Mouse (Mus musculus): ENCODE results near the gene Maco1. TPM values are rescaled to one million over a fixed set of nuclear protein-coding genes. Genes with fewer than 3 reads are reported as not detected.
"Not testable (repeated sequence)": the region's sequence is repeated elsewhere in the genome, so short reads cannot be mapped to it uniquely, and the experiment has no call there.

Maco1 gene
- total RNA-seq, 2 experiments from 2014 or later, result 31.4 to 34.2 TPM

DNA sequence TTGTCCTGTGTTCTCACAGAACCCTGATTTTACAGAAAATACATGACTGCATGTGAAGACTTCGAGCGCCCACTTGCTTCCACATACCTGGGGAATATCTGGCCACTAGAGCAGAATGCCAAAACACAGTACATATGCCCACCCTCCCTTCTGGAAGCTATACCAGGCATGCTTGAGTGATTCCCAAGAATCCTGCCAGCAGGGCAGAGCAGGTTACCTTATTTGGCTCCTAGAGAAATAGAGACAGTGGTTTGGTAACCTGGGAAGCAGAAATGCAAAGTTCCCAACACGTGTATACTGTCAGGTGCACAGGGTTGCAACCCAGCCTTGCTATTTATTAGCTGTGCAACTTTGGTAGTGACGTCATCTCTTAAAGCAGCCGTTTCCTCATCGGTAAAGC, 8.7 kb upstream of the Maco1 start:
- ATAC-seq (replicated peaks; ENCODE audit: poor library complexity), result no peak

GRCm38 (mm10) chr4:134858494-134858893, 5.3 kb upstream of the Maco1 start:
- ATAC-seq (replicated peaks; ENCODE audit: poor library complexity), result no peak

- no peak for ATAC-seq (replicated peaks; ENCODE audit: poor library complexity)
Measured at GRCm38 (mm10) chr4:134856501-134856900, 3.4 kb upstream of the Maco1 start.

GRCm38 (mm10) chr4:134856056-134856455, 2.9 kb upstream of the Maco1 start:
- no peak for ATAC-seq (replicated peaks; ENCODE audit: poor library complexity)

GRCm38 (mm10) chr4:134855371-134855770, 2.2 kb upstream of the Maco1 start:
- ATAC-seq (replicated peaks; ENCODE audit: poor library complexity), result no peak

DNA sequence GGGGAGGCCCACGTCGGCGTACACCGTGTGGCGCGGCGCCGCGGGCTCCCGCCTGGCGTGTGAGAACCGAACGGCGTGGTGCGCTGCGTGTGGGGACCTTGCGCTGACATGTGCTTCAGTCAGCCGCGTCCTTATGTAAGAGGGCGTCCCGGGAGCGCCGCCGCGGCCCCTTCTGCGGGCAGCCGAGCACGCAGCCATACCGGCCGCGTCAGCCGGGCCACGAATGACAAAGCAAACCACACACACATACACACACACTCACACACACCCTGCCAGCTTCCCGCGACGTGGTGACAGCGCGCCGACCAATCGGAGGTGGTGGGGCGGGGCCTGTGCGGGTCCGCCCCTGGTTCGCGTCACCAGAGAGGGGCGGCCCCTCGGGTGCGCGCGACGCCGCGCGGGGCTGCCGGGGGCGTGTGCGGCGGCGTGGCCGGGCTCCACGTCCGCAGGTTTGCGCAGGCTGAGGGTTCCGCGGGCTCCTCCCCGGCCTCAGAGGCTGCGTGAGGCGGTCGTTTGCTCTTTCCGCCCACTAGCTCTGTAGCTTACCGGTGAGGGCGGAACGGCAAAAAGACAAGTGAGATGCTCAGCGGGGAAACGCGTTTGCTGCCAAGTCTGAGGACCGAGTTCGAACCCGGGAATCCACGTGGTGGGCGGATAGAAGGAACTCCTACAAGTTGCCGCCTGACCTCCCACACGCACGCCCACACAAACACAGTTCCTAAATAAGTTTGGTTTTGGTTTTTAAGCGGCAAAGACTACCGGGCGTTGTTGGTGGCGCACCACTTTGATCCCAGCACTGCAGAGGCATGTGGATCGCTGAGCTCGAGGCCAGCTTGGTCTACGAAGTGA, 716 bp upstream of the Maco1 start:
- ATAC-seq (replicated peaks; ENCODE audit: poor library complexity), result peak; percentile 87

DNA sequence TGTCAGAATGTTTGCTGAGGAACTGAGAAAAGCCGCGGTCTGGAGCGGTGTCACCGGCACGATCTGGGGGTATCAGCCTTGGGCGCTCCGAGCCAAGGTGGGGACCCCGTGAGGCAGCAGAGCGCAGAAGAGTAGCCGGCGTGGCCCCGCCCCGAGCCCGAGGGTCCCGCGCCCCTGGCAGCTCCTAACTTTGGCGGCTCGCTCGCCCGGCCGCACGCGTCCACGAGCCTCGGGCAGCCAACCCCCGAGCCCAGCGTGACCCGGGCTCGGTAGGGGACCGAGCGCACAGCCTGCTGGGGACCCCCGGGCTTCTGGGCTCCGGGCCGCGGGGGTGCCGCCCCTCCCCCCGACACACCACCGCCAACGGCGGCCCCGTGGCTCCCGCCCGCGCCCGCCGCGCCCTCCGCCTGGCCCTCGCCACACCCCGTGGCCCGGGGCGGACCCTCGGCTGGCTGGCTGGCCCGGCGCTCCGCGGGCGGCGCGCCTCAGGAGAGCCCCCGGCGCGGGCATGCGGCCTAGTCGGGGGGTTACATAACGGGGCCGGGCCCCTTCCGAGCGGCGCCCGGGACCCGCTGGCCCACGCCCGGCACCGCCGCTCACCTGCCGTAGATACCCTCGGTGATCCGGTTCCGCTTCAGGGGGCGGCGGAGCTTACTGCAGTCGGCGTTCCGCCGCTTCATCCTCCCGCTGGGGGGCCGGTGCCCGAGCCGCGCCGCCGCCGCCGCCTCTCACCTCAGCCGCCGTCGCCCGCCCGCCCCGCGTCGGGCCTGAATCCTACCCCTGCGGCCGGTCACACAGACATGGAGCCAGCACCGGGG, 498 bp downstream of the Maco1 start:
- no peak for ATAC-seq (replicated peaks; ENCODE audit: poor library complexity)

DNA sequence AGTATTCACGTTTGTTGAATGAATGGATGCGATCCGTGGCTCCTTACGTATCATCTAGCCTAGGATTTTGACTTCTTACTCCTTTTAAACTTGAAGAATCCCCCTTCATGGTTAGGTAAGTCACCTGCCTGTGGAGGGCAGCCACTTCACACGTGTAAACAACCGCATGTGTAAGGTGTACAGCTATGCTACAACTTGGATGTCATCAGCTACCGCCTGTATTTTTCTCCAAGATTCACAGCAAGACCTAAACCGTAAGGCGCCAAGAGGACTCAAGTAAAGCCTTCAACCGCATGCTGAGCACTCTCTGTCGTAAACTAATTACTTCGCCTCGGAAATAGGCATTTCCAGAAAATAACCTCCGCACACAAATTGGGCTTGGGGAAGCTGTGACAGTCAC, 1.3 kb downstream of the Maco1 start:
- no peak for ATAC-seq (replicated peaks; ENCODE audit: poor library complexity)

DNA sequence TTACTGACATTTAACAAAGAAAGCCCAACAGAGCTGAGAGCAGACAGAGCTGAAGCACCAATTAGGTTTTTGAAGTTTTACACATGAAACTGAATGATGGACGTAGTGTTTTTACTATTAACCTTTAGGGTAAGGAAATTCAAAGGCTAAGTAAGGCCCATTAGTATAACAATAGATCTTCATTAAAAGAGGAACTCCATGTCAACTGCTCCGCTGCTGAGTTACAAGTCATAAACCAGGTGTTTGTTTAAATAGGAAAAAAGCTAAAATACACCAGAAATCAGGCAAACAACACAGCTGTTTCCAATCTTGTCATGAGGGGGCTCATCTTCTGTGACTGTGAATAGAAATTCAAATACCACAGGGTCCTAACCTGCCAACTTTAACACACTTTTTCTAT, 1.9 kb downstream of the Maco1 start:
- no peak for ATAC-seq (replicated peaks; ENCODE audit: poor library complexity)

GRCm38 (mm10) chr4:134850551-134850950, 2.6 kb downstream of the Maco1 start:
- no peak for ATAC-seq (replicated peaks; ENCODE audit: poor library complexity)

- no peak for ATAC-seq (replicated peaks; ENCODE audit: poor library complexity)
Measured at GRCm38 (mm10) chr4:134847587-134847986, 5.6 kb downstream of the Maco1 start.

GRCm38 (mm10) chr4:134843566-134843965, 9.6 kb downstream of the Maco1 start:
- ATAC-seq (replicated peaks; ENCODE audit: poor library complexity), result no peak

DNA sequence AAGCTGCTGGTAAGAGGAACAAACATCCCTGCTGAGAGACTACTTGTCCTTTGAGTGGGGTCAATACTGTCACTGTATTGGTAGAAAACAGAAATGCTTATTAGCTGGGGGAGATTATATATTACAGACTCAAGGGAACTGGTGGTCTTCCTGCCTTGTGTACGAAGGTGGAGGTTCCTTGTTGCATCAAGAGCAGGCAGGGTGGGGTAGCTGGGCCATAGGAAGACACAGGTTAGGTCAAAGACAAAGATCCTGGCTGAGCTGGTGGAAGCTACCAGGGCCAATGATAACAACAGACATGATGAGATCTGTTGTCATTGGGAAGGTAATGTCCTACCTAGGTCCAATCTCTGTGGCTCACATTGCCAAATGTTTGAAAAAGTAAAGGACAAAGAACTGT, 12.9 kb downstream of the Maco1 start:
- no peak for ATAC-seq (replicated peaks; ENCODE audit: poor library complexity)

- ATAC-seq (replicated peaks; ENCODE audit: poor library complexity), result not testable (repeated sequence)
Measured at GRCm38 (mm10) chr4:134838706-134839105, 14.4 kb downstream of the Maco1 start.

GRCm38 (mm10) chr4:134838221-134838620, 14.9 kb downstream of the Maco1 start:
- ATAC-seq (replicated peaks; ENCODE audit: poor library complexity), result 0 out of 2 replicates have a peak, but pooled peaks have one; percentile 37

DNA sequence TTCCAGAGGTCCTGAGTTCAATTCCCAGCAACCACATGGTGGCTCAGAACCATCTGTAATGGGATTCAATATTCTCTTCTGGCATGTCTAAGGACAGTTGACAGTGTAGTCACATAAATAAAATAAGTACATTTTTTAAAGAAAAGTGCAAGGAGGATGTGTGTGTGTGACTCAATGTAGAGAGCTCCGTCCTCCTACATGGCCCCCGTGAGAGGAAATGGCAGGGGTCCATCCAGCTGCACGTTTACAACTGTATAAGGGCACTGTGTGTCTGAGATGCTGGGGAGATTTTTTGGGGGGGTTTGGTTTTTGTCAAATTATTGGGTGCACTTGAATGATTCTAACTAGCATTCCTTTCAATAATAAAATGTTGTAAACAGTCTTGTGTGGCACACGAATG, 17.7 kb downstream of the Maco1 start:
- ATAC-seq (replicated peaks; ENCODE audit: poor library complexity), result no peak

- ATAC-seq (replicated peaks; ENCODE audit: poor library complexity), result no peak
Measured at GRCm38 (mm10) chr4:134831934-134832333, 21.2 kb downstream of the Maco1 start.

DNA sequence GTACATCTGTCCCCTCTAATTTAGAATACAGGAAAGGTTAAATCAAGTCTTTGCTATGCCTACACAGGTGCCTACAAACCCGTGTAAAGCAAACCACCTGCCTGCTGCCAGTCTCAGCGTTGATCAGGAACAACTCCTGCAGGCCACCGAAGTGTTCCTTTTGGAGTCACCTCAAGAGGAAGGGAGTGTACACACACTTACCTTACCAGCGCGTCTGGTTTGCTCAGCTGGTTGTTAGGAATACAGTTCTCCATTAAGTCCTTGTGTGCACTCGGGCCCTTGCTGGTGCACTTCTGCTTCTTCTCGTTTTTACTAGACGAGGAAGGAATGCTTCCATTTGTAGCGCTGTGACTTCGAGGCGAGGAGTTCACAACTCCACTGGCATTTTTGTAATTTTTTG, 25.3 kb downstream of the Maco1 start:
- no peak for ATAC-seq (replicated peaks; ENCODE audit: poor library complexity)

- ATAC-seq (replicated peaks; ENCODE audit: poor library complexity), result no peak
Measured at GRCm38 (mm10) chr4:134826348-134826747, 26.8 kb downstream of the Maco1 start.

GRCm38 (mm10) chr4:134825864-134826263, 27.3 kb downstream of the Maco1 start:
- ATAC-seq (replicated peaks; ENCODE audit: poor library complexity), result not testable (repeated sequence)

DNA sequence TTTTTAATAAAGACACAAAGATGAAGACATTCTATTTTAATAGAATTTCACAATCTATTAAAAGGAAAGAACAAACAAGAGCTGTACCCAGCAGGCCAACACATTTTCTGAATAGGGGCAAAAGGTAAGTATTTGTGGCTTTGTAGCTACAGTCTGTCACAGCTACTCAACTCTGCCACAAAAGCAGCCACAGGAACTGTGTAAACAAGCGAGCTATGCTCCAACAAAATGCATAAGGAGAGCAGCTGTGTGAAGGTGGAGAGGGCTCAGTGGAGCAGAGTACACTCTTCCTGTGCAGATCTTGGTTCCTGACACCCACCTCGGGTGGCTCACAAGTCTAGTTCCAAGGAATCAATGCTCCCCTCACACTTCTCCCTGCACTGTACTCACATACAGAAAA, 29.6 kb downstream of the Maco1 start:
- ATAC-seq (replicated peaks; ENCODE audit: poor library complexity), result no peak

GRCm38 (mm10) chr4:134821061-134821460, 32.1 kb downstream of the Maco1 start:
- ATAC-seq (replicated peaks; ENCODE audit: poor library complexity), result no peak
